Mouse (Mus musculus): Measurements from ENCODE around the gene Arhgef10l.

DNA sequence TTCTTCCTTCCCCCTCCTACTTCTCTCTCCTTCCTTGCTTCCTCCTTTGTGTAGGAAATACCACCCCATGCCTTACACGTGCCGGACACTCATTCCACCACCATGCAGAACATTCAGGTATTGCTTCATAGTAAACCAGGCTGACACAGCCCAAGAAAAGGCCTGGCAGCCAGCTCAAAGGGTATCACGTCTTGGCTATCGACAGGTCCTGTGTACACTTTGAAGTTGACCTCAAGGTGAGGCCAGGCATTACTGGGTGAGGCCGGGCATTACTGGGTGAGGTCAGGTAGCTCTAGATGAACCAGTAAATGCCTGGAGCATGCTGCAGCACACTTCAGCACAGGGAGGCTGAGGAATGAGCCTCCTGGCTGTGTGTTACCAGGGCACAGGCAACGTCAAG, 67.9 kb downstream of the Arhgef10l start:
- TF ChIP-seq CTCF (IDR thresholded peaks at IDR 0.05; ENCODE audit: low read depth) (no peak), EP300 (IDR thresholded peaks at IDR 0.05; ENCODE audit: low read depth) (no peak)

All from liver, embryonic 14.5 days (tissue).